Mouse (Mus musculus): Measurements from ENCODE around the gene Gas1.

DNA sequence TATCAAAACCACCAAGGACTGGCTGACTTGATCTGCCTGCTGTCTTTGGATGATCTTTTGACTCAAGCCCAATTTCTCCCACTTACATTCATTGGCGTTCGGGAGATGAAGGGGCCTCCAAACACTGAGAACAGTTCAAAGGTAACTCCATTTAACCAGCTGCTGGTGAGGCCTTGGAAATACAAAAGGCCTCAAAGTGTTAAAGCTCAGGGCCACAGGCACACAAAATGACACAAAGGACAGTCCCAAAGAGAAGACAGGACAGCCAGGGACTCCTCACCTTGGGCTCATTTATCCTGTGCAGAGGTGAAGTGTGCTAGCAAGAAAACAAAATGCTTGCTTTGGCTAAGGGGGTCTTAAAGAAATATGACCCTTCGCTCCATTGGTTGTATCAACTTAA is 30.9 kb downstream of the Gas1 start:
- TF ChIP-seq CTCF (IDR thresholded peaks at IDR 0.05; ENCODE audit: insufficient read depth, low read depth, low read length): no peak
- no peak for TF ChIP-seq POLR2A (IDR thresholded peaks at IDR 0.05; ENCODE audit: insufficient read depth, low read depth, low read length)

Data from olfactory bulb, adult 2 months (tissue).